Mouse (Mus musculus) G1E (cell line): ENCODE measurements around the gene Slc25a25.

ENCODE experiments used
- CTCF ChIP-seq: IDR thresholded peaks from 2 replicates; pipeline ENCODE4 v1.5.1; 2012; ENCODE audit warnings: low read depth, low read length, inconsistent platforms, mixed read lengths
- GATA1 ChIP-seq: IDR thresholded peaks from 2 replicates; pipeline ENCODE4 v1.6.1; 2012; ENCODE audit warnings: borderline replicate concordance, low read length, inconsistent platforms, mixed read lengths

- no peak for TF ChIP-seq CTCF
- no peak for TF ChIP-seq GATA1
Measured at GRCm38 (mm10) chr2:32499365-32499764, 48.1 kb upstream of the Slc25a25 start.
